Mouse (Mus musculus) spleen, adult 2 months (tissue): ENCODE measurements at regions not wholly inside any gene's neighbourhood (a gene's known extent, or its start where the extent isn't known, plus 50 kb on each side); places are given as distances from the start of the nearest gene placed in this dataset.

Source experiments
- DNase-seq, 2 experiments: peaks; one replicate each; pipeline versions ENCODE4 v3.0.0 to v3.0.0-alpha.2; 2012 to 2021; ENCODE audit warnings: low spot score in 2 of 2, low read depth in 1 of 2
- H3K27ac ChIP-seq: fragments of 200-500 bp; 2 replicates; pipeline ENCODE4 v1.5.1; 2012; ENCODE audit warnings: low read length, inconsistent platforms; ENCODE audit not compliant: insufficient read depth
- H3K27me3 ChIP-seq: fragments of 200-500 bp; 2 replicates; pipeline ENCODE4 v1.6.1; 2012; ENCODE audit warnings: mild to moderate bottlenecking, moderate library complexity, low read length, inconsistent platforms; ENCODE audit not compliant: control insufficient read depth, insufficient read depth
- H3K36me3 ChIP-seq: fragments of 200-500 bp; 2 replicates; pipeline ENCODE4 v1.6.1; 2012; ENCODE audit warnings: mild to moderate bottlenecking, low read length, inconsistent platforms; ENCODE audit not compliant: control insufficient read depth, insufficient read depth
- H3K4me1 ChIP-seq: fragments of 200-500 bp; 2 replicates; pipeline ENCODE4 v1.6.1; 2011; ENCODE audit warnings: inconsistent platforms; ENCODE audit not compliant: control insufficient read depth, insufficient read depth, insufficient read length
- H3K4me3 ChIP-seq: fragments of 200-500 bp; 2 replicates; pipeline ENCODE4 v1.5.1; 2011; ENCODE audit warnings: mild to moderate bottlenecking, inconsistent platforms; ENCODE audit not compliant: insufficient read depth, insufficient read length; ENCODE audit errors: extremely low read depth
- CTCF ChIP-seq: fragments of 200-500 bp; IDR thresholded peaks from 2 replicates; pipeline ENCODE4 v1.5.1; 2011; ENCODE audit warnings: mild to moderate bottlenecking, inconsistent platforms; ENCODE audit not compliant: insufficient read depth, insufficient read length, insufficient replicate concordance; ENCODE audit errors: extremely low read depth
- POLR2A ChIP-seq: fragments of 200-500 bp; IDR thresholded peaks from 2 replicates; pipeline ENCODE4 v1.6.1; 2011; ENCODE audit warnings: low read depth, low read length, inconsistent platforms
- WGBS: fragments of 180-500 bp; shearing (Covaris S2); methylation state at CpG from one replicate; pipeline ENCODE4 v1.1.7; 2018; 5-methylcytosine and 5-hydroxymethylcytosine counted together

DNA sequence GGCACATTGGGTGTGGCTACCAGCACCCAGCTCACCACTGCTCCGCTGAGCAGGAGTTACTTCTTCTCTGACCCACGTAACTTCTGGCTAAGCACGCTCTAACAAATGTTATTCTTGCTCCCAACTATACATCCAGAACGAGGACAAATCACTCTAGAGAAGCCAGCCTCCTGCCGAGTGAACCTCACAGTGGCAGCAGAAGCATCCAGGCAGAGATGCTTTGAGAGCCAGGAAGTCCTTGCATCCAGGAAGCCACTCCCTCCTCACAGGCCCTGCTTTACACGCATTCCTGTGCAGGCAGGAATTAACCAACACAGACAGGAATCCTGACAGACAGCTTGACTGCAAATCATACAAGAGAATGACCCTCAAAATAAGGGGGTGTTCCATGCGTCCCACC lies 129.4 kb upstream of the Mgmt start:
- no peak for DNase-seq
- TF ChIP-seq POLR2A, result no peak
- TF ChIP-seq CTCF, result no peak
- Histone ChIP-seq H3K27me3 (no peaks in the 10 kb centered on the region), H3K4me1 (no peaks in the 10 kb centered on the region), H3K36me3 (no peaks in the 10 kb centered on the region), H3K4me3 (no peak overlapping the region), H3K27ac (no peak overlapping the region)
- WGBS, result 56% methylated on average over 7 of the region's 7 CpGs

DNA sequence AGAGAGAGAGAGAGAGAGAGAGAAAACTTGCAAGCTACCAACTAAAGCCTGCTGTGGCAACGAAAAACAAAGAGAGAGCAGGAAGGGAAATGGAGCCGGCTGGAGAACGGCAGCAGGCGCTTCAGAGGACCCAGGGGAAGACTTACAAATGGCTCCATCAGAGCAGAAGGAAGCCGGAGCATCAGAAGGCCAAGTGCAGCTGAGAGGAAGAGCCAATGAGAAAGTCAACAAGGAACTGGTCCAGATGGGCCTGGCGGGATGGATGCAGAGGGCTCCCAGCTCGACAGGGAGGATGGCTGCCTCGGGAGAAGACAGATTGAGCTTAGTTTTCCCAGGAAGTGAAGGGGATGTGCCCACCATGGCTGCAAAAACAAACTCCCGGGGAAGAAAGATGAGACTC lies 127.2 kb upstream of the Mgmt start:
- Histone ChIP-seq H3K36me3 (no peaks in the 10 kb centered on the region), H3K27me3 (no peaks in the 10 kb centered on the region), H3K4me3 (no peak overlapping the region), H3K27ac (no peak overlapping the region), H3K4me1 (no peaks in the 10 kb centered on the region)
- WGBS, result 76% methylated on average over 9 of the region's 9 CpGs
- TF ChIP-seq POLR2A (no peak), CTCF (no peak)
- no peak for DNase-seq

DNA sequence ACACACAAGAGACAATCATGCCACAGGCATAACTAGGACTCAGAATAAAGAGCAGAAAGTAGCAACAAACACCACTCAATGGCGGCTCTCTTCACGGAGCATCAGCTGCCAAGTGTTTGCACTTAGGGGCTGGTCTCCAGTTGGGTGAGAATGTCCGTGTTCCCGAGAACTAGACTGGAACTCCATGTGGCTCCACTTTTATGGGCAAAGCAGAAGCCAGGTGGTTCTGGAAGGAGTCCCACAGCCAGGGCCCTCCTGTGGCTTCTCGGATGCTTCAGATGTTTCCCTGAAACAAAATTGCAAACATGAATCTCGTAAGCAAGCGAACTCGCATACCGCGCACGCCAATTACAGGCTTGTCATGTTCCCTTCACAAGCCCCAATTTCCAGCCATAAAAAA lies 113.7 kb upstream of the Mgmt start:
- TF ChIP-seq CTCF, result no peak
- TF ChIP-seq POLR2A, result no peak
- WGBS, result 93% methylated on average over 11 of the region's 11 CpGs
- Histone ChIP-seq H3K4me1 (no peaks in the 10 kb centered on the region), H3K27me3 (no peaks in the 10 kb centered on the region), H3K4me3 (no peak overlapping the region), H3K27ac (no peak overlapping the region), H3K36me3 (no peaks in the 10 kb centered on the region)
- DNase-seq, result no peak

DNA sequence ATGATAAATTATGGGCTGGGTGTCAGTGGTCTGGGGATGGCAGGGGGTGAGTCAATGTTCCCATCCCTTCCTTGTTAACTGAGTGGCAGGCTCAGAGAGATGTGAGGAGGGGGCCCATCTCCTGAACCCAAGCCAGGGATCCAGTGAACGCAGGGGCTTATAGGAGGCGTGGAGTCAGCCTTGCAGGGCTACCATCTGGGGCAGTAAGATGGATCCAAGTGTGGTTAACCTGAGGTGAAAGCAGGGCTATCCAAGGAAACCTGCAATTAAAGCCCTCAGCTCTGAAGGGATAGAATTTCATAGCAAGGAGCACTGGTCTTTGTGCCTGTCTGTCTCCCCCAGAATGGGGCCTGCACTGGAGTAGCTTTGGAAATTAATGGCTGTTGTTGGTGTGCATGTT lies 103.3 kb upstream of the Mgmt start:
- Histone ChIP-seq H3K4me3 (no peak overlapping the region), H3K27me3 (no peaks in the 10 kb centered on the region), H3K4me1 (no peaks in the 10 kb centered on the region), H3K36me3 (no peaks in the 10 kb centered on the region), H3K27ac (no peak overlapping the region)
- WGBS, result 89% methylated on average over 2 of the region's 2 CpGs
- TF ChIP-seq CTCF (no peak), POLR2A (no peak)
- no peak for DNase-seq

DNA sequence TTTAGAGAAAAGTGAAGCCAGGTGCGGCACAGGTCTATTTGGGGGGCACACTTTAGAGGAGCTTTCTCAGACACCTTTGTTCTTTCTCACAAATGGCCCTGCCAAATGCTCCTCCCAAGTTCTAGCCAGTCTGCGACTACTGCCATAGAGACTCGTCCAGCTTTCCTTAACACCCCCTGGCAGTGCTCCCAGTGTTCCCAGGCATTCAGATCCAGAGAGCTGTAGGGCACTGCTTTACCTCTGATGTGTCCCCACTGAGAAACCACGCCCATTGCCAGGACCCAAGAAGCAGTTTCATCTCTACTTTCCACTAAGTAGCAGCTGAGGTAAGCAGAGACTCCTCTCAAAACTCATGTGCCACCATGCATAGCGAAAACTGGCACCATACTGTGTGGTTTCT lies 102.3 kb upstream of the Mgmt start:
- Histone ChIP-seq H3K36me3 (no peaks in the 10 kb centered on the region), H3K27me3 (no peaks in the 10 kb centered on the region), H3K27ac (no peak overlapping the region), H3K4me1 (no peaks in the 10 kb centered on the region), H3K4me3 (no peak overlapping the region)
- no peak for TF ChIP-seq POLR2A
- no peak for TF ChIP-seq CTCF
- 84% methylated on average over 5 of the region's 5 CpGs for WGBS
- no peak for DNase-seq

DNA sequence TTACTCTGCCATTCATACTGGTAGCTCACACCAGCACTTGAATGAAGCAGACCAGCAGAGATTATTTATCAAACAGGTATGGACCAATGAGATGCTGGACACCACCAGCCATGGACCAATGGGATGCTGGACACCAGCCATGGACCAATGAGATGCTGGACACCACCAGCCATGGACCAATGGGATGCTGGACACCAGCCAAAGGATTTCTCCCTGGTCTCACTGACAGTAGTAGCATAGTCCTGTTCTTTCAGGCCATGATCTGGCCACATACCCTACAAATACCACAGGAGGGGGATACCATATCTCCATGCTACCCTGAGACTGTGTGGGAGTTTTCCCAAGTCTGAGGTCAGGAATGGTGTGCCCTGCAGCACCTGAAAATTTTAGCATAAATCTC lies 98.0 kb upstream of the Mgmt start:
- Histone ChIP-seq H3K36me3 (no peaks in the 10 kb centered on the region), H3K4me1 (no peaks in the 10 kb centered on the region), H3K4me3 (no peak overlapping the region), H3K27ac (no peak overlapping the region), H3K27me3 (no peaks in the 10 kb centered on the region)
- no peak for TF ChIP-seq CTCF
- TF ChIP-seq POLR2A, result no peak
- no peak for DNase-seq

DNA sequence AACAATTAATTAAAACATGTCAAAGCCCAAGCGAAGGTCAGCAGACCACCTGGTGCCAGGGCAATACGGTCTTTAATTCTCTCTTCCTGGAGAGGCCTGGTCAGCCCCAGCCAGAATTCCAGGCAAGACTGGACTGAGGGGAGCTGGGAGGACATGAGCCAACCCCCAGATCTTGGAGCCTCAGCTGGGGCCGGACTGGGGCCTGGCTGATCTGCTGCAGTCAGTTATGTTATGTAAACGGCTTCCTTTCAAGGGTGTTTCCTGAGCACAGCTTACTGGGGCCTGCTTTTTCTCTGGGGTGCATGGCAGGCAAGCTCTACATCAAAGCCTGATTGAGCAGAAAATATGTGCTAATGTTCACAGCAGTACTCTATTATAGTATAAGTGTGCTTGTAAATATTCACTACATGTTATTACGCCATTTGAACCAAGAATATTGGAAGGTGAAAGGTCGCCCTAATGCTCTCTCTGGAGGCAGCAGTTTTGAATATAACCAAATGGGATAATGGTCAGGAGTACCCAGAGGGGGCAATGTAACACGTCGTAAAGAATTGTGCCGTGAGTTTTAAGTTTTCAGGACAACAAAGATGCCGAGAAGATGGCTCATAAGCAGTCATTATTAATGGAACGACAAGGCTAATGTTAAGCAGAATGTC lies 96.5 kb upstream of the Mgmt start:
- H3K4me3 ChIP-seq, result no peak overlapping the region
- 70% methylated on average over 11 of the region's 11 CpGs for WGBS
- H3K36me3 ChIP-seq, result no peaks in the 10 kb centered on the region
- H3K27ac ChIP-seq, result no peak overlapping the region
- no peak for DNase-seq
- H3K4me1 ChIP-seq, result no peaks in the 10 kb centered on the region
- TF ChIP-seq CTCF, result no peak
- no peak for TF ChIP-seq POLR2A
- H3K27me3 ChIP-seq, result no peaks in the 10 kb centered on the region
